Mouse (Mus musculus): ENCODE measurements around the gene Pygl. TPM values are rescaled to one million over a fixed set of nuclear protein-coding genes. Genes with fewer than 3 reads are reported as not detected.
"Not testable (repeated sequence)": the region's sequence is repeated elsewhere in the genome, so short reads cannot be mapped to it uniquely, and the experiment has no call there.

Pygl gene
- total RNA-seq, 2 experiments from 2014 or later, result 48.7 to 82.7 TPM

DNA sequence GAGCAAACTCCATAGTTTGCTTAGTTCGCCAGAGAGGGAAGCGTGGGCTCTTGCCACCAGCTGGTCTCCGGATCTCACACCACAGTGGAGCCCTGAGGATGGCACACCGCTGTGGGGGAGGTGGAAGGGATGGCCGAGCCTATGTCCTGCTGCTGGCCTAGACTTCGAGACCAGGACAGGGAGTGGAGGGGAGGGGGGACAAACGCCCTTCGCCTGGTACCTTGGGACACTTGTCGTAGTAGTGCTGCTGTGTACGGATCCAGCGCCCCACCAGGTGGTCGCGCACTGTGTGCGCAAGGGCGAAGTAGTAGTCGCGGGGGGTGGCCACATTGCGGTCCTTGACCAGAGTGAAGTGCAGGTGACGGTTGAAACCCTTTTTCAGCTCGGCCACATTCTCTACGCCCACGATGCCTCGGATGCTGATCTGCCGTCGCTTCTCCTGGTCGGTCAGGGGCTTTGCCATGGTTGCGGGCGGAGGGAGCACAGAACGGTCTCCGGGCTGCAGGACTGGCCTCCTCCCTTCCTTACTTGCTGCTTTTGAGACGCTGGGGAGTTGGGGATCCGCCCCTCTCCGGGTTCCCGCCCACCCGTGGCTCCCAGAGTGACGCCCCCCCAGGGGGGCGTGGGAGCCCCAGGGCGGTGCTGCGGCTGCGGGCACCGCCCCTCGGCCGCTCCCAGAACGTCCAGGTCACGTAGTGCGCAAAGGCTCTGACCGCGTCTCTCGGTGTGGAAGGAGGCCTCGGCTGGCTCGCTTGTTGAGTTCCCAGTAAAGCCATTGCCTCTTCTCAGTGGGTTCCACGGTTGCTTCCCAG, 4.0 kb downstream of the Pygl start:
- peak; percentile 91 for DNase-seq

DNA sequence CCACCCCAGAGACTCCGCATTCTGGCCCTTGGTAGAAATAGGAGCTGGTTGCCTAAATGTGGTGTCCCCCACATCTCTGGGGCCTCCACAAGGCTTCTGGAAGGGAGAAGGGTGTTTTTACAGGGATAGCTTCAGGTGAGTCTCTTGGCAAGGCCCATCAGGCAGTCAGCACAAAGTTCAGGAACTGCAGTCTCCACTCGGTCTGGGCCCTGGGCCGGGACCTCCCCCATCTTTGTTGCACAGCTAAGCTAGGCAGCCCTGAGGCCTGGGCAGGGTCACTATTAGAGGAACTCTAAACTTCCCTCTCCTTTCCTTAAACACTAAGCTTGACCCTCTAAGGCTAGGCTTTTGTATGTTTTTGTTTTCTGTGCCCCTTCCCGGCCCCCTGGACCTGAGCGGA, 4.6 kb downstream of the Pygl start:
- no peak for DNase-seq

DNA sequence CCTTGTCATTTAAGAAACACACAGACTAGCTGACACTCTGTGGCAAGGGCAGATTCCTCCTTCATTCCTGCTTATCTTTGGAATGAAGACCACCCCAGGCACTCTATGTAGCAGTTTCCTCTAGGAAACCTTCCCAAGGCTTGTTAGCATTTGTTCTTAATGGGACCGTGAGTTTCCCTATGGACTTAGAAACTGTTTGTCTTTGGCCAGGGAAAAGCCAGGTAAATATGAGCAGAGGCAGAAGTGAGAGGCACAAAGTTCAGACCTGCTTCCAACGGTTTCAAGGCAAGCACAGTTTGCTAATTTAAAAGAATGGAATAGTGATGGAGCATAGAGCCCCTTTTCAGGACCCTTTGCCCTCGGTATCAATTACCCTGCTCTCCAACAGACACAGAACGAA, 8.0 kb downstream of the Pygl start:
- no peak for DNase-seq

DNA sequence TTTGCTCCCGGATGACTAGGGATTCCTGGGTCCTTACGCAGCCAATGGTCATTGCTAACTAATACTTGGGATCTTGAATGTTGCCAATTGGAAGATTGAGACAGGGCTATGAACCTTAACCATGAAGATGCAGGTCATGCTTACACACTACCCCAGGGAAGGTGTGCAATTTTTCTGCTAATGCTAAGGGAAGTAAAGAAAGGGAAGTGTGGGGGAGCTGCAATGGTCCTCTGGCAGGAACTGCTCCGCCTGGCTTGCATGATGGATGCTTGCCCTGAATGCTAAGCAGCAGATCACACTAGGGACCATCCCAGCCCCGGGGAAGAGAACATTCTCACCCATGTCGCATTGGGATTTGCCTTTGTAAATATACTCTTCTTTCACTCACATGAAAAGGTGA, 9.9 kb downstream of the Pygl start:
- DNase-seq, result no peak

DNA sequence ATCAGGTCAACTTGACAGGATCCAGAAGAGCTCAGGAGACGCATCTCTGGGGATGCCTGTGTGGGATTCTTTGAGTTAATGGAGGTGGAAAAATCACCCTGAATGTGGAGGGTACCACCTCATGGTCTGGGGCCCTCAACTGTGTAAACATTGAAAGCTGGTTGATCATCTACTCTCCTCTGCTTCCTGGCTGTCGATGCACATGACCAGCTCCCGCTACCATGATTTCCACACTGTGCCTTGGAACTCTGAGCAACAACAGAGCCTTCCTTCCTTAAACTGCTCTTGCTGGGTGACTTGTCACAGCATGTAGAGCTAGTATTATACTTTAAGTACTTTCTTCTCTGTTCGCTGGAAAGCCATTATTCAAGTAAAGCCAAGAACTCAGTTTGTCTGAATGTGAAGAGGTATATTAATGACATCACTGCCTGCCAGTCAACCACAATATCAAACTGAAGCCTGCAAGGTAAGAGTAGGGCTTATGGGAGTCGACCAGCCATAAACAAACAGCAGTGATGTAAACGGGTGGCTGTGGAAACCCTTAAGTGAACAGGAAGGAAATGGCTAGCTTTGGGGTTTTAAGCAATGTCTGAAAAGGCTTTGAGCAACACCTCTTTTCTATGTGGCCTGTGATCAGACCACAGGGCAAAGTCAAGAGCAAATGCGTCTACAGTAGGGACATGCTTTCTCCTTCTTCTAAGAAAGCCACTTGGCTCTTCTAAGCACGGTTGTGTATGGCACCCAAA, 12.3 kb downstream of the Pygl start:
- no peak for DNase-seq

DNA sequence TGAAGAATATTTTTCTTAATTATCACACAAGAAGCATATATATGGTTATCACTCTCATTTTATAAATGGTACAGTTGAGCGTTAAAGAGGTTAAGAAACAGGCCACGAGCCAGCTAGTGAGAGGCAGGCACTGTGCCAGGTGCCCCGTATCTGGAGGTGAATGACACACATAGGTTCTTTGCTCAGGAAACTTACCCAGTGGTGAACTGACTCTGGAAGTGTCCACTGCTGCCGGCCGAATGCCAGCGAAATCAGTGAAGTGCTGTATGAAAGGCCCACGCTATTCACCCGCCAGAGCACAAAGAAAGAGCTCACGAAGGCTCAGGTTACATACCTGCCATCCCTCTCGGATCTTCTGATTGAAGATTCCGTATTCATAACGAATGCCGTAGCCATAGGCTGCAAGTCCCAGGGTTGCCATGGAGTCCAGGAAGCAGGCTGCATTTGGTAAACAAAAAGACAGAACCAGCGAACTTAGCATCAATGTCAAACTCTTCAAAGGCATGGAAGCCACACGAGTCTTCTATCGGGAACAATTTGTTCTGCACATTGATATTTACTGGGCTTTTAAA, 15.0 kb downstream of the Pygl start:
- no peak for DNase-seq

- no peak for DNase-seq
Measured at GRCm38 (mm10) chr12:70214281-70214680, 17.0 kb downstream of the Pygl start.

DNA sequence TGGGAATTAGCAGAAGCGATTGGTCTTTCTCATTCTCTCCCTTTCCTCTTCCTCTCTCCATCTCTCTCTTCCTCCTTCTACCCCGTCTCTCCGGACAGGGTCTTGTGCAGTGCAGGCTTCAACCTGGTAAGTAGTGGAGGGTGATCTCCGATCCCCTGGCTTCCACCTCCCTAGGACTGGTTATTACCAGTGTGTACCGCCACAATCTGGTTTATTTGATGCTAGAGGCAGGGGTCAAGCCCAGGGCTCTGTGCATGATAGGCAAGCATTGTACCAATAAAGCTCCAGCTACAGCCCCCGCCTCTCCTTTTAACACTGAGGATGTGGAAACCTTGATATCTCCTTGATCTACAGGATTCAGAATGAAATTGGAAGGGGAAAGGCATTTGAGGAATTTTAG, 17.7 kb downstream of the Pygl start:
- no peak for DNase-seq

GRCm38 (mm10) chr12:70212501-70212900, 18.8 kb downstream of the Pygl start:
- DNase-seq, result no peak

GRCm38 (mm10) chr12:70208214-70208613, 23.1 kb downstream of the Pygl start:
- no peak for DNase-seq

DNA sequence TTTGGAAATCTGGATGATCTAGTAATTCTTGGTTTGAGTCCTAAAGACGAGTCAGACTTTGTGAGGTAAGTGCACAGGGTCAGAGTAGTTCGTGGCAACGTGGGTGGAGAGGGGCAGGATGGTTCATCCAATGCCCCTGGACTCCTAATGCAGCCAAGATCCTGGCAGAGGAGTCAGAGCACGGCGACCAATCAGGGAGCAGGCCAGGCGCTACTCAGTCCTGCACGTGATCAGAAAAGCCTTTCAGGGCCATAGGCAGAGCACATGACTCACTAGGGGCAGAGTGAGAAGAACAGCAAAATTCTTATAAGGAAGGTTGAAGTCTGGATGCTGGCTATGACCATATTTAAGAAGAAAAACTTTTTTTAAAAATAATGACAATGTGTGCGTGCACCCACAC, 26.9 kb downstream of the Pygl start:
- no peak for DNase-seq

DNA sequence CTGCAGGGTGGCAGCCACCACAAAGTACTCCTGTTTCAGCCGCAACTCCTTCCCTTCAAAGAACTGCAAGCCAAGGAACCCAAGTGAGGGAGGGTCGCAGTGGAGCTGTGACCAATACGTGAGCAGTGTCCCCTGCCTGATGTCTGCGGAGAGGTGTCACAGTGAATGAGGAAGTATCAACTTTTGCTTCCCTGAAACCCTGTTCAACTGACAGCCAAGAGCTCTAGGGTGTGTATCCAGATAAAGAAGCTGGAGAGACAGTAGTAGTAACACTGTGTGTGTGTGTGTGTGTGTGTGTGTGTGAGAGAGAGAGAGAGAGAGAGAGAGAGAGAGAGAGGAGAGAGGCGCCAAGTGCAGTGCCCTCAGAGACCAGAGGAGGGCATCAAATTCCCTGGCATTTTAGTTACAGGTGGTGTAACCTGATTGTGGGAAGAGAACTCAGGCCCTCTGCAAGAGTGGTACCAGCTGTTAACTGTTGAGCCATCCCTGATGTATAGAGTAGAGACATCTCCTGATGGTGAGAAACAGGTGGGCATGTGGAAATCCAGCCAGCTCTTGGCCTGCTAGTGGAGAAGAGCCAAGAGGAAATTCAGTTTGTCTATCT, 29.3 kb downstream of the Pygl start:
- DNase-seq, result no peak

- DNase-seq, result peak; percentile 59
Measured at GRCm38 (mm10) chr12:70196341-70196740, 34.9 kb downstream of the Pygl start.

GRCm38 (mm10) chr12:70195426-70195825, 35.9 kb downstream of the Pygl start:
- DNase-seq, result no peak

DNA sequence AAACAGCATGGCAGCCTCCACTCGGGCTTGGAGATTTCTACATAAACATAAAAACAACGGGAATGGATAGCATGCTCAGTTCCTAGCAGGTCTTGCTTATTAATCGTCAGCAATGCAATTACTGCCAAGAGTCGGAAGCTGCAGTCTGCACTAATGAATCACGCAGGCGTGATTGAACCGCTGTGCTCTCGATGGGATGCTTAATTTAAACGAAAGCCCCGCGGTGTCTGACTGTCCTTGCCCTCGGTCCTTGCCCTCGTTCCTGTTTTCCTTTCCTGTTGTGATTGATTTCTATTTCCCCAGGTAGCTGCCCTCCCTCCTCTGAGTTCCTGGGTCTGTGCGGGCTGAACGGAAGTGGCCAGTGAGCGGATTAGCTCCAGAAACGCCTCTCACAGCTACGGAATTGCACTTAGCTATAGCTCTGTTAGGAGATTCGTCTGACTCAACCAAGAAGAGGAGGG, 39.0 kb downstream of the Pygl start:
- peak; percentile 28 for DNase-seq

DNA sequence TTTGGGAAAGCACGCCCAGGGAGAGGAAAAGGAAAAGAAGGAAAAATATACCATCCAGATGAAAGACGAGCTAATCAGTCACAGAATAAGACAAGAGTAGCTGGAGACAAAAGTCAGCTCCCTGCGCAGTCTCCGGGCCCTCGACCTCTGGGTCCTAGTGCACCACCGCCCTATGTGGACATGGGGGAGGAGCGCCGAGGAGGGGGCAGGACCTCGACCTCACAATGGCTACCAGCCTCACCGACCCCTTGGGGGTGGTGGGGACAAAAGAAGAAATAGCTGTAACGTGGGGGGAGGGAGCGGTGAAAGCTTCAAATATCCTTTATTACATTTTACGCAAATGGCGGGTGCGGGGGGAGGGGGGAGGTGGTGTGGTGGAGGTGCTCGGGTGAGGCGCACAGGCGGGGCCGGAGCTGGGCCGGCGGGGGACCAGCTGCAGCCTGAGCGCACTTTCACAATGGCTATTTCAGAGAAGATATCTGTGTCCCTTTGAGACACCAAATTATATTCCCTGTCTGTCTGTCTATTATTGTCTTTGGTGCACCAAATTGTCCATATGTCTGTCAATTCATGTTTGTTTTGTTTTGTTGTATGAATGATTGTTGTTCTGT, 47.0 kb downstream of the Pygl start:
- DNase-seq, result no peak

DNA sequence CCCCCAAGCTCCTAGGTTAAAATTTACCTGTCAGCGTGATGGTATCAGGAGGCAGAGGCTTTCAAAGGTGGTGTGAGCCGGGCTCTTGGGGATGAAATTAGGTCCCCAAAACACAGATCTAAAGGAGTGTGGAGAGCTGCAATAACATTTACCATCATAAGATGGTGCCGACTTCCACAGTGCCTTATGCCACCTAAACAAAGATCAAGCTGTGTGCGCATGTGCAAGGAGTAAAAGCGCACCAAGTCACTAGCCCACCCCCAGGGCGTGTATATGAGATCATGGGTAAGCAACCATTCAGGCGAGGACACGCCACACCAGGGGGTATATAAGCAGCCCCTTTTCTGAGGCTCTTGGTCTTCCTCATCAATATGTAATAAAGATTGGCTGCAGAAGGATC, 47.8 kb downstream of the Pygl start:
- not testable (repeated sequence) for DNase-seq

DNA sequence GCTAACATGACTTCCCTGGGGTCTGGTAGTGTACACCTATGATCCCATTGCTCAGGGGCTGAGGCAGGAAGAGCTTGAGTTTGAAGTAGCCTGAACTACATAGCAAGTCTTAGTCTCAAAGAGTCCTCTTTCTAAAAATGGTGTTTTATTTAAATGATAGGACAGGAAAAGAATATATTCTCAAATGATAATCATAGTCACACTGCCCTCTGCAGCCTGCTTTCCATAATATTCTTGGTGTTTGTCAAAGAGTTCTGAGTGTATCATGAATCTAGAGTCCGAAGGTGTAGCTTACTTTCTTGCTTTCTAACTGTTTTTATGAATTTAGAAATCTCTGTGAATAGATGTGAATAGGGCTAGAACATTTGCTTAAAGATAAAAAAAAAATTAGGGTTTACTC, 61.3 kb downstream of the Pygl start:
- DNase-seq, result no peak

GRCm38 (mm10) chr12:70167950-70168349, 63.3 kb downstream of the Pygl start:
- DNase-seq, result no peak

DNA sequence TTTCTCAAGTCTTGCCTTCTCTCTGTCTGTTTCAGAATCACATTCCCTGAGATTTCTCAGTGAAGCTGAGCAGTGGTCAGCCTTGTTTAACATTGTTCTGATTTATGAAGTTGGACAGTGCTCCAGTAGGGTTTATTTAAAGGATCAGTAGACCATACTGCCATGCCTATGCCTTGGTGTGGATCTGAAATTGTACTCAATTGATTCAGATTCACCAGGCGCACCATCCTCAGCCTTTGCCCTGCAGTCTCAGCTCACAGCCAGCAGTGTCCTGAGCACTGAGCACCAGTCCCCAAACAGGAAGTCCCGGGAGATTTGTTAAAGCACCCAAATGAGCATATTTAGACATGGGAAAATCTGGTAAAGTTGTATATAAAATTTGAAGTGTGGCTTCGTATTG, 66.5 kb downstream of the Pygl start:
- DNase-seq, result no peak

DNA sequence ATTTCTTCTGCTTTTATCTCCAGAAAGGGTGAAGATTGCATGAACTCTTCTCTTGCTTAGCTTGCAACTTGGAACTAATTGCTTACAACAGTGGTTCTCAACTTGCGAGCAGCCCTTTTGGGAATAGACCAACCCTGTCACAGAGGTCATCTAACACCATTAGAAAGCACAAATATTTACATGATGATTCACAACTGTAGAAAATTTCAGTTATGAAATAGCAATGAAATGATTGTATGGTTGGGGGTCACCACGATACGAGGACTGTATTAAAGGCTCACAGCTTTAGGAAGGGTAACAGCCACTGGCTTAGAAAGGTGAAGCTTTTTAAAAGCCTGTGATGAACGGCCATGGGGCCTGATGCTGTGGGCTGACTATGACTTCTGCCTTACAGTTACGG, 70.2 kb downstream of the Pygl start:
- DNase-seq, result no peak

GRCm38 (mm10) chr12:70157292-70158066, 73.8 kb downstream of the Pygl start:
- no peak for DNase-seq
